Mouse (Mus musculus): ENCODE data around the gene Fjx1.
A peak's percentile ranks its signal among the peaks of the same experiment; 100 is the strongest.

Fjx1 gene

DNA sequence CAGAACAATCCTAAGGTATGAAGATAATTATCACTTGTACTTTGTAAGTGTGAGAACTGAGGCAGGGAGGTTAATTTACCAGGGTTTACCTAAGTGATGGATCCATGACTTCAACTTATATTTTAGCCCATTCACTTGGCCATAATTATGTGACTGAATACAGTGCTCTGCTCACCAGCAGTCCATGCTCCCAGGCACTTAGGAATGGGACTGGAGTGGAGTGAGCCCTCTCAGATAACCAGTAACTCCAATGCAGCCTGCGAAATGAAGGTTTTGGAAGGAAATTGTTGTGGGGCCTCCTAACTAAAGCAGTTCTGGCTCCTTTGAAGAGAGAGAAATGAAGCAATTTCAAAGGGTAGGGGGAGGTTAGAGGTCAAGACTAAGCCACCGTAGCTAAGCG is 25.9 kb downstream of the Fjx1 start:
- DNase-seq (ENCODE audit: low spot score), result no peak

DNA sequence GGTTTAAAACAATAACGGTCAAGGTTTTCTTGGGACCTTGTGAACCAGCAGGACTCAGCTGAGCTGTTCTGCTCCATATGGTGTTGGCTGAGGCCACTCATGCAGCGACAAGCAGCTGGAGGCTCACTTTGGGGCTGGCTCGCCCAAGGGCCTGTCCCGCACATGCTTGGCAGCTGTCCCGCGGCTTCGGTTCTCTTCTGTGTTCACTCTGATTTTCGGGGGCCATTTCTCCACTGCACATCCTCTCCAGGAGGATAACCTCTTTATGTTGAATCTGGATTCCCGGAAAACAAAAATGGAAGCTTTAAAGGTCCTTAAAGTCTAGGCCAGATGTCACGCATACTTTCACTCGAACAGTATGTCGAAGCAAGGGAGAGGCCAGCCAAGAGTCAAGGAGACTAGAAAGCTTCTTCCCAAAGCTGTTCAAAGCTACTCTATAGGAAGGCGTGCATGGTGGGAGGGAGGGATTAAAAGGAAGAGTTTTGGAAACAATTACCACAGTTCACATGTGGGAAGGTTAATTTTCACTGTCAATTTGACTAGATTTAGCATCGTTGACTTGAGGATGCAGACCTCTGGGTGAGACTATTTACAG is 36.1 kb downstream of the Fjx1 start:
- DNase-seq (ENCODE audit: low spot score), result no peak

GRCm38 (mm10) chr2:102412738-102413137 is 39.6 kb downstream of the Fjx1 start:
- DNase-seq (ENCODE audit: low spot score), result no peak

DNA sequence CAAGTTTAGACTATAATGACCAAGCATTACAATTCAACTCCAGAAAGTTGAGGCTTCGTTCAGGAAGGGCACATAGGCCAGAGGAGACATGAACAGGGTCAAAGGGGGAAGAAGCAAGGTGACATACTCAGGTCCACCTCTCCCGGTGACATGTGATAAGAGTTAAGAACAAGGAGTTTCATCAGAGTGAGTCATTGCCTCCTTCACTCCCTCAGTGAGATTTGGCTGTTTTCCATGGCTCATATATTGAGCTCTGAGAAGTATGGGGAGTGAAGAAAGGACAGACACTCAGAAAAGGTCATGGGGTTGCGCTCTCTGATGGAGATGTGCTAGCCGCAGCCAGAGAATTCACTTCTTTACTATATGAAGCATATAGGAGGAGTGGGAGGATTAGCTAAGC is 41.7 kb downstream of the Fjx1 start:
- DNase-seq (ENCODE audit: low spot score), result no peak

DNA sequence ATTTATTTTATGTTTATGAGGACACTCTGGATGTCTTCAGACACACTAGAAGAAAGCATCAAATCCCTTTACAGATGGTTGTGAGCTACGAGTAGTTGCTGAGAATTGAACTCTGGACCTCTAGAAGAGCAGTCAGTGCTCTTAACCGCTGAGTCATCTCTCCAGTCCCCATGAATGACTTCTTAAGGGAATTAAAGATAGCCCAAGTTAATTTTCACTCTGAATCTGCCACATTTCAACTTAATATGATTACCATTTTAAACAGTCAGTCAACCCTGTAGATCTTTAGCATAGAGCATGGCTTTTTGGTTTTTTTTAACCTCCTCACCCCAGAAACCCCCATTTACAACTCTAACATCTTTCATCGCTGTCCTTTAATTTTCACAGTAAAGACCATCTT is 42.6 kb downstream of the Fjx1 start:
- DNase-seq (ENCODE audit: low spot score), result no peak

- DNase-seq (ENCODE audit: low spot score), result peak; percentile 69
Measured at GRCm38 (mm10) chr2:102407363-102408184, 44.7 kb downstream of the Fjx1 start, which contains the start of gene Trim44. Gene Trim44, minus strand, starts transcription at chr2:102407828.

DNA sequence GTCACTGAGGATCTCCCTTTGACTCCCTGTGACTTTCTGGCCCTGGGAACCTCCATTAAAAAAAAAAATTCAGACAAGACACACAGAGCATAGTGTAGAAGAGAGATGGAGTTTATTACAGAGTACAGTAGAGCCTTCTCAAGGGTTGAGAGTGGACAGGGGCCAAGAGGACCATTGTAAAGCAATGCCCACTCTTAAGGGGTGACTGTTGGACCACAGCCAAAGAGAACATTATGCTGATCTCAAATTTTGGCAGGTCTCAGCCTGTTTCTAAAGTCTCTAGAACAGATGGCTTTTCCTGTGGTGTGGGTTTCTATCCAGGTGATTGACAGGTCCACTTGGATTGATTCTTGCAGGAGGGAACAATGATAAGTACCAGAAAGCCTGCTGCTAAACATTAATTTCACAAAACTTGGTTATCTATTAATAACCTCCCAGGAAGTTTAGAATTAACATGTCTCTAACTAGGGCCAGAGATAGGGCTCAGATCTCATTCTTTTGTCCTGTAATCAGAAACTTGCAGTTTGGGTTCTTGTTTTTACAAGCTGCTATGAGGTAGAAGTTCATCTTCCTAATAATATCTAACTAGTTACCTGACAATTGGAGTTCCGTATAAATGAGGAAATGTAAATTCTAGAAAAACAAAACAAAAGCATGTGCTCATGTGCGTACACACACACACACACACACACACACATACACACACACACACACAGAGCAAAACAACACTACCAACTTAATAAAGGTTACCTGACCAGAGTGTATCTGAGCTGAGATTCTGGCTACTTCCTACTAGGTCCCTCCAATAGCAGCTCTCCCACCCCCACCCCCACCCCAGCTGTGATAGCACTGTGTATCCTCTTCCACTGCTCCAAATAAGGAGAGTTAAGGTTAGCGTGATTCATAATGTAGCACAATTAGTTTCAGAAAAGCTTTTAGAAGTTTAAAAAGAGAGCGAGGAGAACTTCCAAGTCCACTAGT is 45.7 kb downstream of the Fjx1 start:
- DNase-seq (ENCODE audit: low spot score), result no peak

DNA sequence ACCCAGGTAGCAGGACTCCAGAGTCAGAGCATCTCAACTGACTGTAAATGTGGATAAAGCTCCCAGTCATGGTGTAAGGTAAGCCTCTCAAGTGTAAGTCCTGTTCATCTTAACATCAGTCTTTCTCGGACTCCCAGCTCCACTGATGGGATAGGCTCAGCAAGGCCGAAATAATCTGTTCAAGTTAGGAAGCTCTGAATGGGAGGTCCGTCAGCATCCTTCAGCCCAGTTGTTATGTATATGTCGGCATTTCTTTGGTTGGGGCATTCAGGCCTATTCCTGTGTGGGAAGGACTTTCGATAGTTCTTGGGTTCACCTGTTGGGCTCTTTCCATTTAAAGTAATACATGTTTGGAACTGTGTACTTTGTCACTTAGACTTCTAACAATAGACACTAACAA is 48.3 kb downstream of the Fjx1 start:
- no peak for DNase-seq (ENCODE audit: low spot score)

DNA sequence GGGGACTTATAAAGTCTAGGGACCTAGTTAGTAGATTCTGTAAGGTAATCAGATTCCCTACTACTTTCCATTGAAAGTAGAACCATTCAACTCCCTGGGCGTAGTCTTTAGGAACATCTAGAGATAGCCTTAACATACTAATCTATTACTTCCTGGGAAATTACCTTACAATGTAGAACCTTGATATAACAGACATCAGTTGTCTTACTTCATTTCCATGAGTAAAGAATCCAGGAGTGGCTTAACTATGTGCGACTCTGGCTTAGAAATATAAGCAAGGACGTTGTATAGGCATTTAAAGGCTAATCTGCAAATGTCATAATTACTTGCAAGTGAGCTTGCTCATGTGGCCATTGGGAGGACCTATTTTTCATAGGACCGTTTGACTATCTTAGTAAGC is 49.0 kb downstream of the Fjx1 start:
- no peak for DNase-seq (ENCODE audit: low spot score)

DNA sequence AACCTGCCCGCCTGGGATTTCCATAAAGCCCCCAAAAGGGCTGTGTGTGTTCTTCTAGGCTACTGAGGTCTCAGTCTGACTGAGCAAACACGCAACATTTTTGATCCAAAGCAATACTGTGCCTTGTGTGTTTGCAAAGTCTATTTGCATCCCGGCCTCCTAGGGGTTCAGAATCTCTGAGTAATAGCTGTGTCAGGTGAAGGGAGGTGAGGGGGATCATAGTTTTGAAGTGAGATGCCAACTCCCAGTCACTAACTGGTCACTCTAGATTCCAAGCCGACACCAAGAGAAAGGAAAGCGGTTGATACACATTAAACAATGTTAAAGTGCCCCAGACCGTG is 51.0 kb downstream of the Fjx1 start:
- no peak for DNase-seq (ENCODE audit: low spot score)

GRCm38 (mm10) chr2:102400605-102401351 is 51.5 kb downstream of the Fjx1 start:
- peak; percentile 82 for DNase-seq (ENCODE audit: low spot score)

- DNase-seq (ENCODE audit: low spot score), result no peak
Measured at GRCm38 (mm10) chr2:102399864-102400604, 52.3 kb downstream of the Fjx1 start.
